Mouse (Mus musculus) WW6 (cell line): Measurements from ENCODE around the gene Gjb3.

ENCODE experiments used
- DNase-seq: peaks from one replicate; pipeline ENCODE4 v3.0.0-alpha.2; 2013; ENCODE audit warnings: low read depth, low spot score

Gene Gjb3

GRCm38 (mm10) chr4:127330181-127331100 lies at the start of gene Gjb3:
Gene Gjb3, minus strand, starts transcription at chr4:127330844.
- DNase-seq: no peak

GRCm38 (mm10) chr4:127377344-127377743 lies 46.7 kb upstream of the Gjb3 start:
- no peak for DNase-seq

- DNase-seq: no peak
Observed at GRCm38 (mm10) chr4:127375541-127376177, 45.0 kb upstream of the Gjb3 start.

- DNase-seq: no peak
Observed at GRCm38 (mm10) chr4:127374645-127375044, 44.0 kb upstream of the Gjb3 start.

- DNase-seq: no peak
Observed at GRCm38 (mm10) chr4:127373491-127373890, 42.8 kb upstream of the Gjb3 start.

GRCm38 (mm10) chr4:127371546-127371945 lies 40.9 kb upstream of the Gjb3 start:
- DNase-seq: no peak

- DNase-seq: no peak
Observed at GRCm38 (mm10) chr4:127370447-127370846, 39.8 kb upstream of the Gjb3 start.

- DNase-seq: no peak
Observed at GRCm38 (mm10) chr4:127368379-127368973, 37.8 kb upstream of the Gjb3 start.

- DNase-seq: no peak
Observed at GRCm38 (mm10) chr4:127365834-127366233, 35.2 kb upstream of the Gjb3 start.

GRCm38 (mm10) chr4:127365433-127365832 lies 34.8 kb upstream of the Gjb3 start:
- no peak for DNase-seq

GRCm38 (mm10) chr4:127364431-127364830 lies 33.8 kb upstream of the Gjb3 start:
- DNase-seq: no peak

- no peak for DNase-seq
Observed at GRCm38 (mm10) chr4:127363331-127363730, 32.7 kb upstream of the Gjb3 start.

- no peak for DNase-seq
Observed at GRCm38 (mm10) chr4:127362520-127362919, 31.9 kb upstream of the Gjb3 start.

- DNase-seq: no peak
Observed at GRCm38 (mm10) chr4:127358018-127358417, 27.4 kb upstream of the Gjb3 start, which contains the start of gene Gjb5. Gene Gjb5, minus strand, starts transcription at chr4:127358181.

GRCm38 (mm10) chr4:127354506-127355485 lies 24.2 kb upstream of the Gjb3 start:
- no peak for DNase-seq

- no peak for DNase-seq
Observed at GRCm38 (mm10) chr4:127353951-127354438, 23.4 kb upstream of the Gjb3 start, which contains the start of gene Gjb4. Gene Gjb4, minus strand, starts transcription at chr4:127354081.

GRCm38 (mm10) chr4:127352594-127352993 lies 21.9 kb upstream of the Gjb3 start:
- DNase-seq: no peak

- no peak for DNase-seq
Observed at GRCm38 (mm10) chr4:127349560-127350300, 19.1 kb upstream of the Gjb3 start.

GRCm38 (mm10) chr4:127345000-127345399 lies 14.4 kb upstream of the Gjb3 start:
- peak; percentile 77 for DNase-seq

- DNase-seq: no peak
Observed at GRCm38 (mm10) chr4:127341372-127341771, 10.7 kb upstream of the Gjb3 start.
